Mouse (Mus musculus) E14TG2a.4 (cell line): Measurements from ENCODE around the gene Rhod.

Experiments used
- CTCF ChIP-seq: conservative IDR thresholded peaks from 2 replicates; pipeline ENCODE4 v1.5.1; 2014; ENCODE audit warnings: low read length
- NANOG ChIP-seq: IDR thresholded peaks from 2 replicates; pipeline ENCODE4 v1.6.1; 2014; ENCODE audit warnings: borderline replicate concordance, low read length, mixed read lengths

DNA sequence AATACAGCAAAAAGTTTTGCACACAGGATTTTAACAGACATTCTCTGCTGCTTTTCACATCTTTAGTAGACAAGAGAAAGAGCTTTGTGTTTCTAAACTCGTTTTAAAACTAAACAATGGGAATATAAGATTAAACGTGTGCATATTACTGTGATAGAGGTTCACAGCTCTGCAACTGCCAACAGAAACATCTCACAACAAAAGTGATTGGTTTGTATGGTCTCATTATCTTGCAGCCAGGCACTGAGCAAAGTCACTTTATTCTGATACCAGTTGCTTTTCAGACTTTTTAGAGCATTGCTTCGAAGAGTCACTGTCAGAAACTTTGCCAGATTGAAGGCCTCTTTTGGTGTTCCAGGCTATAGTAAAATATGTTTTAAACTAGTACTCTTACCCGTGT lies 40.3 kb downstream of the Rhod start:
- TF ChIP-seq CTCF (no peak), NANOG (no peak)
